Mouse (Mus musculus): ENCODE measurements around the gene Krt2. TPM values are rescaled to one million over a fixed set of nuclear protein-coding genes. Genes with fewer than 3 reads are reported as not detected.

Krt2 gene
- total and polyA plus RNA-seq, 2 experiments from 2014 or later: not detected

DNA sequence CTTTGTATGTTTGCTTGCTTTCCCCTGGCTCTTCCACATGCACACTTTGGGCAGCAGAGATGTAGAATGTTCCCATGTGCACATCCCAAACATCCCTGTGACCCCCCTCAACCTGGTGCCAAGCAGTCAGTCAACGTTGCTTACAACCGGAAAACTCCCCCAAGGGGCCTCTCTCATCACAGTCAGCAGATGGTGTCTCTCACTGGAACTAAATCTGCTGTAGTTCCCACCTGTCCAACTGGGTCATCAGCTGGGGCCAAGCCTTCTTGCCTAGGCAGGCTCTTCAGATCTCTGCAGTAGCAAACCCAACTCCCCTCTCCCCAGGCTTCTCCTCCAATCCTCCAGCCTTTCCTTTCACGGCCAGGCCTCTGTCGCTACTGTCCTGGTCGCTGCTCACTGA, 38.7 kb upstream of the Krt2 start:
- Histone ChIP-seq H3K36me3 (replicated peaks; ENCODE audit: control insufficient read depth, insufficient read depth, low read length) (no peaks in the 10 kb centered on the region), H3K9me3 (replicated peaks; ENCODE audit: control insufficient read depth, low read length) (no peaks in the 10 kb centered on the region), H3K27ac (ENCODE audit: low read depth) (no peak overlapping the region), H3K9ac (replicated peaks; ENCODE audit: low read depth, low read length) (no peak overlapping the region), H3K4me3 (ENCODE audit: low read depth, low read length) (no peak overlapping the region), H3K4me2 (ENCODE audit: low read depth, low read length) (no peak overlapping the region), H3K4me1 (ENCODE audit: control insufficient read depth, insufficient read depth) (peaks cover 13% of the 10 kb centered on the region; the same call in 1 of the 2 replicates), H3K27me3 (ENCODE audit: control insufficient read depth, insufficient read depth, low read length) (peaks cover 61% of the 10 kb centered on the region)
- 48% methylated on average over 5 of the region's 5 CpGs for WGBS
- no peak for DNase-seq (ENCODE audit: low spot score)
- TF ChIP-seq EP300 (IDR thresholded peaks at IDR 0.05; ENCODE audit: low read depth): no peak
- no peak for TF ChIP-seq CTCF (IDR thresholded peaks at IDR 0.05; ENCODE audit: low read depth)
- no peak for ATAC-seq (ENCODE audit: insufficient read depth, low read depth)

DNA sequence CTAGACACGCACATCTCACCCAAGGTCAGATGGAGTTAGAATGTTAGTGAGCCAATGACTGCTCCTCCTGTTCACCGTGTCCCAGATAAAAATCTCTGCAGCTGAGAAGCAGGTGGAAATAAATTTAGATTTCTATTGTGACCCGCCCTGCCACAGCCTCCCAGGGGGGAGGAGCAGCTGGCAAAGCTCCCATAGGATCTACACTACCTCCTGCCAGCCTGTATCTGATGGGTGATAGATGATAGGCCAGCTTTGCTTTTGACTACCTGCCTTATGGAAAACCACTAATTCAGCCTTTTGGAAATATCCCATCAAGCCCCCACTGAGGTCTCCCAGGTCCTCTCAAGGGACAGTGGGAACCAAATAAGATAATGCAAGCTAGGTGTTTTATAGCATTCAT, 37.8 kb upstream of the Krt2 start:
- H3K9ac ChIP-seq (replicated peaks; ENCODE audit: low read depth, low read length): no peak overlapping the region
- H3K4me1 ChIP-seq (ENCODE audit: control insufficient read depth, insufficient read depth): peaks cover 13% of the 10 kb centered on the region; the same call in 1 of the 2 replicates
- H3K36me3 ChIP-seq (replicated peaks; ENCODE audit: control insufficient read depth, insufficient read depth, low read length): no peaks in the 10 kb centered on the region
- no peaks in the 10 kb centered on the region for H3K9me3 ChIP-seq (replicated peaks; ENCODE audit: control insufficient read depth, low read length)
- no peak overlapping the region for H3K4me3 ChIP-seq (ENCODE audit: low read depth, low read length)
- H3K4me2 ChIP-seq (ENCODE audit: low read depth, low read length): no peak overlapping the region
- ATAC-seq (ENCODE audit: insufficient read depth, low read depth) (no peak), DNase-seq (ENCODE audit: low spot score) (no peak)
- no peak overlapping the region for H3K27ac ChIP-seq (ENCODE audit: low read depth)
- H3K27me3 ChIP-seq (ENCODE audit: control insufficient read depth, insufficient read depth, low read length): peaks cover 56% of the 10 kb centered on the region
- WGBS: 56% methylated on average over 3 of the region's 3 CpGs
- TF ChIP-seq EP300 (IDR thresholded peaks at IDR 0.05; ENCODE audit: low read depth) (no peak), CTCF (IDR thresholded peaks at IDR 0.05; ENCODE audit: low read depth) (no peak)

DNA sequence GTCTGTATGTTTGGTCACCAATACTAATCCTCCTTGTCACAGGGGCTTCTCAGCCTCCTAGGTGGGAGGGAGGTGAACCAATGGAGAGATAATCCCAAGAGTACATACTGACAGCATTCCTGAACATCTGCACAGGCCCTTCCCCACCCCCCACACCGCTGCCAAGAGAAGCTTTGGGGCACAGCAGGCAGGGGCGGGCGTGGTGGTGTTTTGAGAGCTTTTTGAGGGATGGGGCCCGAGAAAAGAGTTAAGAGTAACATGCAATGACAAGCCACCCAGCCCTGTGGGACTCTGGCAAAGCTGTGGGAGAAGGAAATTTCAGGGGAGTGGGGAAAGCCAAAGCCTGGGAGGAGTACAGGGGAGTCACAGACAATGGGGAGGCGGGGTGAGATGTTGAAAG, 36.3 kb upstream of the Krt2 start:
- Histone ChIP-seq H3K9ac (replicated peaks; ENCODE audit: low read depth, low read length) (no peak overlapping the region), H3K27ac (ENCODE audit: low read depth) (no peak overlapping the region), H3K4me1 (ENCODE audit: control insufficient read depth, insufficient read depth) (peaks cover 4% of the 10 kb centered on the region; the same call in 1 of the 2 replicates), H3K27me3 (ENCODE audit: control insufficient read depth, insufficient read depth, low read length) (peaks cover 47% of the 10 kb centered on the region), H3K4me2 (ENCODE audit: low read depth, low read length) (no peak overlapping the region), H3K4me3 (ENCODE audit: low read depth, low read length) (no peak overlapping the region), H3K36me3 (replicated peaks; ENCODE audit: control insufficient read depth, insufficient read depth, low read length) (no peaks in the 10 kb centered on the region), H3K9me3 (replicated peaks; ENCODE audit: control insufficient read depth, low read length) (no peaks in the 10 kb centered on the region)
- 13% methylated on average over 5 of the region's 5 CpGs for WGBS
- no peak for TF ChIP-seq CTCF (IDR thresholded peaks at IDR 0.05; ENCODE audit: low read depth)
- TF ChIP-seq EP300 (IDR thresholded peaks at IDR 0.05; ENCODE audit: low read depth): no peak
- no peak for DNase-seq (ENCODE audit: low spot score)
- no peak for ATAC-seq (ENCODE audit: insufficient read depth, low read depth)

DNA sequence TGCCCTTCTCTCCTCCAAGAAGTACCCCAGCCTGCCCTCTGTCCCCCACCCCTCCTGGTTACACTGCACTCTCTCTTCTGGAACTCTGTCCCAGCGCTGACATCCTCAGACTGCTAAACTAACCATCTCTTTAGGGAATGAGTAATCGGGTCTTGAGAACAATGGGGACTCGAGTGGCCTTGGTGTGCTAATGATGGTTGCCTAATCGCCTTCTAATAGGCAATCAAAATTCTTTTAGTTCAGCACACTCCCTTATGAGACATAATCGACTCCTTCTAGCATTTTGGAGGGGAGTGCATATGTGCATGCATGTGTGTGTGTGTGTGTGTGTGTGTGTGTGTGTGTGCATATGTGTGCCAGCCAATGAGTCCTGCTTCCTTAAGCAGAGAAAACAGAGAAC, 34.6 kb upstream of the Krt2 start:
- Histone ChIP-seq H3K9ac (replicated peaks; ENCODE audit: low read depth, low read length) (no peak overlapping the region), H3K27ac (ENCODE audit: low read depth) (no peak overlapping the region), H3K4me3 (ENCODE audit: low read depth, low read length) (no peak overlapping the region), H3K27me3 (ENCODE audit: control insufficient read depth, insufficient read depth, low read length) (peaks cover 42% of the 10 kb centered on the region), H3K36me3 (replicated peaks; ENCODE audit: control insufficient read depth, insufficient read depth, low read length) (no peaks in the 10 kb centered on the region), H3K9me3 (replicated peaks; ENCODE audit: control insufficient read depth, low read length) (no peaks in the 10 kb centered on the region), H3K4me1 (ENCODE audit: control insufficient read depth, insufficient read depth) (no peaks in the 10 kb centered on the region), H3K4me2 (ENCODE audit: low read depth, low read length) (no peak overlapping the region)
- ATAC-seq (ENCODE audit: insufficient read depth, low read depth): no peak
- no peak for DNase-seq (ENCODE audit: low spot score)
- 42% methylated on average over 5 of the region's 5 CpGs for WGBS
- TF ChIP-seq EP300 (IDR thresholded peaks at IDR 0.05; ENCODE audit: low read depth) (no peak), CTCF (IDR thresholded peaks at IDR 0.05; ENCODE audit: low read depth) (no peak)

DNA sequence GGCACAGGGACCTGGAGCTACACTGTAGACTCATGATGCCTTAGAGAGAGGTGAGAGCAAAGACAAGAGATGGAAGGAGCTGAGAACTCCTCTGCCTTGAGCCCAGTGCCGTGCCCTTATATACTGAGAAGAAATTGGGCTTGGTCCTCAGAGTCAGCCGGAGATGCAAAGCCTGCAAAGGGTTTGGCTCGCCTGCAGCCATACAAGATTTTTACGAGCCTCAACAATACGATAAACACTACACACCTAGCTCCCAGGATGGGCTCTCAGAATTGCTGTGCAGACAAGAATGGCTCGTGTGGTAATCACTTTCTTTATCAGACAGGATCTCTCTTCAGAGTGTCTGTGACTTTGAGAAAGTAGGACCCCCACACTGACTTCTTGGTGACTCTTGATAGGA, 32.7 kb upstream of the Krt2 start, which contains the start of gene Krt1:
Krt1 (minus strand) TSS at position 101 of the 400 bp plus-strand sequence.
- Histone ChIP-seq H3K27me3 (ENCODE audit: control insufficient read depth, insufficient read depth, low read length) (peaks cover 43% of the 10 kb centered on the region), H3K27ac (ENCODE audit: low read depth) (no peak within 1 kb of the TSS), H3K9ac (replicated peaks; ENCODE audit: low read depth, low read length) (no peak within 1 kb of the TSS), H3K36me3 (replicated peaks; ENCODE audit: control insufficient read depth, insufficient read depth, low read length) (no peaks in the 10 kb centered on the region), H3K4me1 (ENCODE audit: control insufficient read depth, insufficient read depth) (no peaks in the 10 kb centered on the region), H3K4me2 (ENCODE audit: low read depth, low read length) (no peak within 1 kb of the TSS), H3K4me3 (ENCODE audit: low read depth, low read length) (no peak within 1 kb of the TSS), H3K9me3 (replicated peaks; ENCODE audit: control insufficient read depth, low read length) (no peaks in the 10 kb centered on the region)
- DNase-seq (ENCODE audit: low spot score) (no peak), ATAC-seq (ENCODE audit: insufficient read depth, low read depth) (no peak)
- TF ChIP-seq EP300 (IDR thresholded peaks at IDR 0.05; ENCODE audit: low read depth) (no peak), CTCF (IDR thresholded peaks at IDR 0.05; ENCODE audit: low read depth) (no peak)
- 71% methylated on average over 6 of the region's 6 CpGs for WGBS

DNA sequence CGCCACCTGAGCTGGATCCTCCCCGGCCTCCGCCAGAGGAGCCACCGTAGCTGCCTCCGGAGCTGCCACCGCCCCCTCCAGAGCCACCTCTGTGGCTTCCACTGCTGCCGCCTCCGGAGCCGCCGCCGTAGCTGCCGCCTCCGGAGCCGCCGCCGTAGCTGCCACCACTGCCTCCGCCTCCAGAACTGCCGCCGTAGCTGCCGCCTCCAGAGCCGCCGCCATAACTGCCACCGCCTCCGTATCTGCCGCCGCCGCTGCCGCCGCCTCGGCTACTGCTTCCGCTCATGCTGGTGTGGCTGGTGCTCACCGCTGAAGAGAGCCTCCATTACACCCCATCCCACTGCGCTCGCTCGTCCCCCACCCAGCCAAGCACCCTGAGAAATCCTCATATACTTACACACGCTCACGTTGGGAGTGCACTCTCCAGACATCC, 28.0 kb upstream of the Krt2 start:
- H3K9ac ChIP-seq (replicated peaks; ENCODE audit: low read depth, low read length): peak overlapping the region; percentile 36; the same call in 1 of the 2 replicates
- H3K36me3 ChIP-seq (replicated peaks; ENCODE audit: control insufficient read depth, insufficient read depth, low read length): no peaks in the 10 kb centered on the region
- H3K27ac ChIP-seq (ENCODE audit: low read depth): no peak overlapping the region
- H3K4me2 ChIP-seq (ENCODE audit: low read depth, low read length): peak overlapping the region; percentile 79
- DNase-seq (ENCODE audit: low spot score): peak; percentile 20
- no peaks in the 10 kb centered on the region for H3K4me1 ChIP-seq (ENCODE audit: control insufficient read depth, insufficient read depth)
- no peak for TF ChIP-seq CTCF (IDR thresholded peaks at IDR 0.05; ENCODE audit: low read depth)
- no peak for TF ChIP-seq EP300 (IDR thresholded peaks at IDR 0.05; ENCODE audit: low read depth)
- H3K27me3 ChIP-seq (ENCODE audit: control insufficient read depth, insufficient read depth, low read length): peaks cover 33% of the 10 kb centered on the region
- no peak for ATAC-seq (ENCODE audit: insufficient read depth, low read depth)
- WGBS: under 1% methylated on average over 35 of the region's 37 CpGs
- H3K9me3 ChIP-seq (replicated peaks; ENCODE audit: control insufficient read depth, low read length): no peaks in the 10 kb centered on the region
- H3K4me3 ChIP-seq (ENCODE audit: low read depth, low read length): peak overlapping the region; percentile 49

Measured in heart, postnatal 0 days (tissue).